Mouse (Mus musculus): ENCODE measurements around the gene Cuedc2. TPM values are rescaled to one million over a fixed set of nuclear protein-coding genes. Genes with fewer than 3 reads are reported as not detected.
A peak's percentile ranks its signal among the peaks of the same experiment; 100 is the strongest.

The Cuedc2 gene
- polyA plus RNA-seq, 1 experiment from 2014 or later: 359 TPM

DNA sequence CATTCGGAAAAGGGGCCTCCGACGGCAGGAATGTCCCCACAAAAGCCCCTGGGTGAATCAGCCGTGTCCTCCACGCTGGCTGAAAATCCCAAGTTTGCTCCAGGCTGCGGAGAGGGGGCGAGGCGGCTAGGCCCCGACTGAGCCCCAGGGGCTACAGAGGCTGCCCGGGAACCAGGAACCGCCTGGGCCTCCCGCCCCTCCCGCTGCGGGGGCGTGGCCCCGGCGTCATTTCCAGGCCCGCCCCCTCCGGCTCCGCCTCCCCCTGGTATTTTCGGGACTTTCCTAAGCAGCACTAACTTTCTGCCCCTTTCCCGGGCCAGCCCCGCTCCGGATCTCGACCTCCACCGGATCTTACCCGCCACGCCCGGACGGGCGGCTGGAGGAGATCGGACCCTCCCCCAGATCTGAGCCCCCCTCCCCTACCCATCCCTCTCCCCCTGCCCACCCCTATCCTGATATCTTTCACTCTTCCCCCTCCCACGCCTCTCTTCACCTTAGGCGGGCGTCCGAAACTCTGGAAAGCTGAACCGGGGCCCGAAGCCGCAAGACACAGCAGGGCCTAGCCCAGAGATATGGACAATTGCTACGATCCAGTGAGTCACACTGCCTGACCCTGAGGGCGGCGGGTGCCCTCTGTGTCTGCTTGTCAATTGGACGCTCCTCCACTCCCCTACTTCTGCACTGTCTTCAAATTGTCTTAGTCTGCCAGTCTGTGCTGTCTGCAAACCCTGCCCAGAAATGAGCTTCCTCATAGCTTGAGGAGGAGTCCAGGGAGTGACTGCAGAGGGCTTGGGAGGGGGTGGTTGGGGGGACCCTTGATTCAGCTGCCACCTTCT, 32.9 kb downstream of the Cuedc2 start:
- no peaks in the 10 kb centered on the region for H3K36me3 ChIP-seq (ENCODE audit: control insufficient read depth, insufficient read depth, low read length)
- 1% methylated on average over 43 of the region's 43 CpGs for WGBS
- no peaks in the 10 kb centered on the region for H3K9me3 ChIP-seq (ENCODE audit: control insufficient read depth, low read length)
- peak overlapping the region; percentile 32 for H3K9ac ChIP-seq (replicated peaks; ENCODE audit: low read depth, low read length)
- peaks cover 8% of the 10 kb centered on the region for H3K27me3 ChIP-seq (ENCODE audit: control insufficient read depth, insufficient read depth, low read length)
- 0 out of 2 replicates have a peak, but pooled peaks have one; percentile 23 for ATAC-seq (ENCODE audit: low read depth)
- H3K4me3 ChIP-seq (ENCODE audit: low read depth, low read length): peak overlapping the region; percentile 40
- H3K4me1 ChIP-seq (ENCODE audit: control insufficient read depth, insufficient read depth, low read length): peaks cover 17% of the 10 kb centered on the region
- H3K27ac ChIP-seq (ENCODE audit: low read depth, low read length): no peak overlapping the region
- H3K4me2 ChIP-seq (ENCODE audit: low read depth, low read length): peak overlapping the region; percentile 88

DNA sequence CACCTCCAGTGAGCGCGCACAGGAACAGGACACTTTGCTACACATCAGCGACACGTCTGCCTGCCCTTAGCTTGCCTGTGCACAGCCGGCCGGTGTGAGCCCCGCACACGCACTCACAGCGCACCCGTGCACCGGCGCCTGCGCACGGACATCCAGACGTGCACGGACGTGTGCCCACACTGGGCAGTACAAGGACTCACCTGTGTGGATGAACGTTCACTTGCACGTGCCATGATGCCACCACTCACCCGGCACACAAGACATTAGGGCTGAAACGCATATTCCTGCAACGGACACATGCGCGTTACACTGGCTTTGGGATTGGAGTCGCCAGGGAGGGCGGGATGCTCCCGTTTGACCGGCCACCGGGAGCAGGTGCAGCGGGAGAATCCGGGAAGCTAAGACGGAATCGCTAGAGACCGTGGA, 33.6 kb downstream of the Cuedc2 start:
- Histone ChIP-seq H3K4me1 (ENCODE audit: control insufficient read depth, insufficient read depth, low read length) (peaks cover 17% of the 10 kb centered on the region), H3K36me3 (ENCODE audit: control insufficient read depth, insufficient read depth, low read length) (no peaks in the 10 kb centered on the region), H3K27me3 (ENCODE audit: control insufficient read depth, insufficient read depth, low read length) (peaks cover 8% of the 10 kb centered on the region), H3K4me2 (ENCODE audit: low read depth, low read length) (peak overlapping the region; percentile 88), H3K9me3 (ENCODE audit: control insufficient read depth, low read length) (no peaks in the 10 kb centered on the region), H3K9ac (replicated peaks; ENCODE audit: low read depth, low read length) (peak overlapping the region; percentile 32), H3K4me3 (ENCODE audit: low read depth, low read length) (peak overlapping the region; percentile 40), H3K27ac (ENCODE audit: low read depth, low read length) (no peak overlapping the region)
- under 1% methylated on average over 34 of the region's 34 CpGs for WGBS
- ATAC-seq (ENCODE audit: low read depth): peak; percentile 25; the same call in 1 of the 2 replicates

DNA sequence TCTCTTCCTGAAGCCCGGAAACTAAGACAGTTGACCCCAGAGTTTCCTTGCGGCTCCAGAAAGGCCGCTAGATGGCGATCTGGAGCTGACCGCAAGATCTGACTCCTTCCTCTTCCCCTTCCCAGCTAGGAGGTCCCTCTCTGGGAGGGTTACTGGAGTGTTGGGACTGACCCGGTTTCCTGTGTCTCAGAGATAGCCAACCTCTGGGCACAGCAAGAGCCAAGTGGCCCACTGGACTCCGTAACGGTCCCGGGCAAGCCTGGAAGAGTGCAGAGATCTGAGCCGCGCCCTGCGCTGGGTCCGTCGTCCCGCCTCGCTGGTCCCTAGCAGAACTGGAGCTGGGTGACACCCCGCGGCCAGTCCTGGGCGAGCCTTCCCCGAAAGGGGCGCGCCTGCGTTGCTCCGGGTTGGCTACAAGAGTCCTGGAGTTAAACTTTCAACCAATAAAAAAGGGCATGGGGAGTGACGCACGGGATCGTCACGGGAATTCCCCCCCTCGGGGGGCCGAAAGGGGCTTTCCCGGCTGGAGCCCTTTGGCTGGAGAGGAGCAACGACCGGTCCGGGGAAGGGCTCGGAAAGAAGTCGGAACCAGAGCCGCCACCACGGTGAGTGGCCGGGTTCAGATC, 34.2 kb downstream of the Cuedc2 start, which contains the start of gene Nfkb2:
Nfkb2 (plus strand) TSS at position 105 of the 626 bp plus-strand sequence.
- Histone ChIP-seq H3K4me1 (ENCODE audit: control insufficient read depth, insufficient read depth, low read length) (peaks cover 17% of the 10 kb centered on the region), H3K9ac (replicated peaks; ENCODE audit: low read depth, low read length) (peak within 1 kb of the TSS; percentile 37), H3K27me3 (ENCODE audit: control insufficient read depth, insufficient read depth, low read length) (peaks cover 8% of the 10 kb centered on the region), H3K4me3 (ENCODE audit: low read depth, low read length) (peak within 1 kb of the TSS; percentile 40), H3K27ac (ENCODE audit: low read depth, low read length) (0 out of 2 replicates have a peak within 1 kb of the TSS, but pooled peaks have one; percentile 34), H3K4me2 (ENCODE audit: low read depth, low read length) (peak within 1 kb of the TSS; percentile 88), H3K9me3 (ENCODE audit: control insufficient read depth, low read length) (no peaks in the 10 kb centered on the region), H3K36me3 (ENCODE audit: control insufficient read depth, insufficient read depth, low read length) (no peaks in the 10 kb centered on the region)
- under 1% methylated on average over 39 of the region's 39 CpGs for WGBS
- ATAC-seq (ENCODE audit: low read depth): peak; percentile 65

DNA sequence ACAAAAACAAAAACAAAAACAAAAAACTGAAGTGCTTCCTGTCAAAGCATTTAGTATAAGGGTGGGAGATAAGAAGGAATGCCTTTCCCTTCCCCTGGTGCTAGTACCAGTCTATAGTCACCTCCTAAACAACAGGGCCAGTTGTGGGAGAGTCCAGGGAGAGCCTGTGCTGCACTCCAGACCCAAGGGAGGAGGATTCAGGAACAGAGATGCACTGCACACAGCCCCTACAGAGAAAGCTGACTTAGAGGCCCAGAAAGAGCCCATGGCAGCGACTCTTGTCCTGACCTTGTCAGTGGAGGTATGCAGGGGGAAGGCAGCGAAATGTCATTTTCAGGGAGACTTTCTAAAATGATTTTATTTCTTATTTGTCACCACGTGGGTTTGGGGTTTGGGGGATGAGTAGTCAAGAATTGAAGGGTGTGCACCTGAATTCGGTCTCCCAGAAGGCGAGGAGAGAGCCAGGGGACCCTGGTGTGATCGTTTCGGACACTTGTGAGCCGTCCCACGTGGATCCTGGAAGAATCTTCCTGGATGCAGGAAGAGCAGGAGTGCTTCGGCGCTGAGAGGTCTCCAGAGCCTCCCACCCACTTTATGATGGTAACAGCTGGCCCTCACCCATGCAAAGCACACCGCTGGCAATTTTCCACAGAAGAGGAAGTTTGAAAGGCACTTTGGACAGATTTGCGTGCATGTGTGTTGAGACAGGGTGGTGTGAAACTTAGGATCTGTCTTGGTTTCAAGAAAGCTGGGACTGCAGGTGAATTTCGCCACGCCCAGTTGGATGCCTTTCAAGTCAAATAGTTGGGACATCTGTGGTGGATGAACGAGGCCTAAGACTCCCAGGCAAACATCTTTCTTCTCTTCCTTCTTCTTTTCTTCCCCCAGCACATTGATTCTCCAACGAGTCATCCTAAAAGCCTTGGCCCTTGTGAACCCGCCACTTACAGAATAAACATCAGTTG, 35.0 kb downstream of the Cuedc2 start:
- no peak for ATAC-seq (ENCODE audit: low read depth)
- Histone ChIP-seq H3K4me1 (ENCODE audit: control insufficient read depth, insufficient read depth, low read length) (peaks cover 13% of the 10 kb centered on the region), H3K9ac (replicated peaks; ENCODE audit: low read depth, low read length) (no peak overlapping the region; the same call in 1 of the 2 replicates), H3K4me2 (ENCODE audit: low read depth, low read length) (peak overlapping the region; percentile 88), H3K36me3 (ENCODE audit: control insufficient read depth, insufficient read depth, low read length) (no peaks in the 10 kb centered on the region), H3K27me3 (ENCODE audit: control insufficient read depth, insufficient read depth, low read length) (peaks cover 7% of the 10 kb centered on the region), H3K9me3 (ENCODE audit: control insufficient read depth, low read length) (no peaks in the 10 kb centered on the region), H3K4me3 (ENCODE audit: low read depth, low read length) (peak overlapping the region; percentile 40), H3K27ac (ENCODE audit: low read depth, low read length) (no peak overlapping the region)
- WGBS: 51% methylated on average over 18 of the region's 18 CpGs

DNA sequence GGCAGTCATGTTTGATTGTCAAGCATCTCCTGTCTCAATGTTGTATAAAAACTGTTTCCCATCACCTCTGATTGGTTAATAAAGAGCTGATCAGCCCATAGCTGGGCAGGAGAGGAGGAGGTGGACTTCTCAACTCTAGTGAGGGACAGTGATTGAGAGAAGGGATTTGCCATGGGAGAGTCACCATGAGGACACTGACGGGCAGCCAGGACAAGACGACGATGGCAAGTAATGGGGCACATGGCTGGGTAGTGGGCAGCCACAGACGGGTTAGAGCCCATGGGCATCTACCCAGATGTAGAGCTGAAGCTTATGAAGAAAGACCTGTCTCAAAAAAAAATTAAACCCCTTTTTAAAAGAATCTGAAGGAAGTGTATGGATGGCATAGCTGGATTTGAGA, 36.0 kb downstream of the Cuedc2 start:
- H3K27ac ChIP-seq (ENCODE audit: low read depth, low read length): no peak overlapping the region
- no peak overlapping the region for H3K4me3 ChIP-seq (ENCODE audit: low read depth, low read length)
- no peak overlapping the region for H3K9ac ChIP-seq (replicated peaks; ENCODE audit: low read depth, low read length)
- no peaks in the 10 kb centered on the region for H3K9me3 ChIP-seq (ENCODE audit: control insufficient read depth, low read length)
- H3K4me2 ChIP-seq (ENCODE audit: low read depth, low read length): no peak overlapping the region
- H3K36me3 ChIP-seq (ENCODE audit: control insufficient read depth, insufficient read depth, low read length): no peaks in the 10 kb centered on the region
- ATAC-seq (ENCODE audit: low read depth): no peak
- peaks cover 13% of the 10 kb centered on the region for H3K4me1 ChIP-seq (ENCODE audit: control insufficient read depth, insufficient read depth, low read length)
- H3K27me3 ChIP-seq (ENCODE audit: control insufficient read depth, insufficient read depth, low read length): peaks cover 4% of the 10 kb centered on the region; the same call in 1 of the 2 replicates
- WGBS: 85% methylated on average over 4 of the region's 4 CpGs

DNA sequence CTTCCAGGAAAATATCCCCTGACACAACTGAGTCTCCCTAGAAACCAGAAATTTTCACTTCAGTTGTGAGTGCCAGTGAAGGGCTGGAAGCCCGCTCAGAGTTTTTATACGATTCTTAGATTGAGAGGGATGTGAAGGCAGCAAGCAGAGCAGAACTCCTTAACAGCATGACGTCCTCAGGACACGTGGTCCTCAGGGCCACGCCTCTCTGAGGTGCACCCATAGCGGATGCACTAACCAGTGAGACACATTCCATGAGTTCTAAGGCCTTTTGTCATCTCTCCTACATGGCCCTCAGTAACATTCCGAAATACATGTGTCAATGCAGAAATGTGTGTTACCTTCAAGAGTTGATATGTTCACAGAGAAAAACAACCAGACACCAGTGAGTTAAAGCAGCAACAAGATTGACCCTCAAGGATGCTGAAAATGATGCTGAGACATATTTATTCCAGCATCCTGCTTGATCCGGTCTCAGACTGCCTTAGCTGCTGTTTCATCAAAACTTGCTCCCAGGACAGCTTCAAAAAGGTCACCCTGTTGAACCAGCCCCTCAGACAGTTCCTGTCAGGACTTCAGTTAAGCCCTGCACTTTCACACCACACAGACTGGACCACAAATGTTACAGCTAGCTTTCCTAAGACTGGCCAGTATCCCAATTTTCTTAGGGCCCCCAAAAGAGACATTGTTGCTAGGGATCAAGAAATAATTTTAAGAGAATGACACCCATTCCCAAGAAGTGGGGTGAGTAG, 38.0 kb downstream of the Cuedc2 start:
- no peak for ATAC-seq (ENCODE audit: low read depth)
- Histone ChIP-seq H3K36me3 (ENCODE audit: control insufficient read depth, insufficient read depth, low read length) (no peaks in the 10 kb centered on the region), H3K9ac (replicated peaks; ENCODE audit: low read depth, low read length) (no peak overlapping the region), H3K4me3 (ENCODE audit: low read depth, low read length) (no peak overlapping the region), H3K27ac (ENCODE audit: low read depth, low read length) (no peak overlapping the region), H3K9me3 (ENCODE audit: control insufficient read depth, low read length) (no peaks in the 10 kb centered on the region), H3K4me2 (ENCODE audit: low read depth, low read length) (no peak overlapping the region), H3K4me1 (ENCODE audit: control insufficient read depth, insufficient read depth, low read length) (peaks cover 13% of the 10 kb centered on the region), H3K27me3 (ENCODE audit: control insufficient read depth, insufficient read depth, low read length) (peaks cover 4% of the 10 kb centered on the region; the same call in 1 of the 2 replicates)
- 38% methylated on average over 8 of the region's 8 CpGs for WGBS

DNA sequence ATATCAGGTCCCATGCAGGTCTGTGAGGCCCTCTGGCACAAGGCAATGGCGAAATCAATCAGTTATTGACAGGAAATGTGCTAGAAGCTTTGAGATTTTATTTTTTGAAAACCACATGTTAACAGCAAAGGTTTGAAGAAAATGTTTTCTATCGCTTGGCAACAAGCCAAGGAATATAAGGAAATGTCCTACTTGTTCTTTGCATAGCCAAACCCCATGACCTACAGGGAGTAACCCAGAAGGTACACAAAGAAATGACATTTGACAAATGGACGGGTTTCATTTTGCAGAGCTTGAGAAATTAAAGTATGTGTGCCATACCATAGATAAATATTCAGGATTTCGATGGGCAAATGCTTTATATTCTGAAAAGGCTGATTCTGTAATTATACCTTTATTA, 41.6 kb downstream of the Cuedc2 start:
- no peak overlapping the region for H3K9ac ChIP-seq (replicated peaks; ENCODE audit: low read depth, low read length)
- H3K4me3 ChIP-seq (ENCODE audit: low read depth, low read length): no peak overlapping the region
- H3K9me3 ChIP-seq (ENCODE audit: control insufficient read depth, low read length): no peaks in the 10 kb centered on the region
- no peak for ATAC-seq (ENCODE audit: low read depth)
- no peak overlapping the region for H3K27ac ChIP-seq (ENCODE audit: low read depth, low read length)
- no peaks in the 10 kb centered on the region for H3K36me3 ChIP-seq (ENCODE audit: control insufficient read depth, insufficient read depth, low read length)
- no peaks in the 10 kb centered on the region for H3K27me3 ChIP-seq (ENCODE audit: control insufficient read depth, insufficient read depth, low read length)
- no peak overlapping the region for H3K4me2 ChIP-seq (ENCODE audit: low read depth, low read length)
- 73% methylated on average over 4 of the region's 4 CpGs for WGBS
- H3K4me1 ChIP-seq (ENCODE audit: control insufficient read depth, insufficient read depth, low read length): no peaks in the 10 kb centered on the region

DNA sequence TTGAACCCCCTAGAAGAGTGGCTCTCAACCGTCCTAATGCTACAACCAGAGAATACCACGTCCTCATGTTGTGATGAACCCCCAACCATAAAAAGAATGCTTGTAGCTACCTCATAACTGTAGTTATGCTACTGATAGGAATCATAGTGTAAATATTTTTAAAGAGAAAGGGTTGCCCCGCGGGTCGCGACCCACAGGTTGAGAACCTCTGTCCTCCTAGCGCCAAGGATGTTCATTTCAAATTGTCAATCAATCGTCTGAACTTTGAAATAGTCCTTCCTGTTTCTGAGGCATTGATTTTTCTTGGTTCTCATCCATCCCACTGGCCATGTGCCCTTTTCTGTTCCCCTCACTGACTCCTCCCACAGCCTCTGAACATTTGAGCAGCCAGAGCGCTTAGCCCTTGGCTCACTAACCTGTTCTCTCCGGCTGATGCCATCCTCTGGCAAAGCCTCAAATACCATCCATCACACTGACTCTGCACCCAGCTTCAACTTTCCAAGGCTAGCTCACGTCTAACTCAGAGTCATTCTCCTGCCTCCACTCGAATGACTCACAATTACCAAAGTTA, 47.9 kb downstream of the Cuedc2 start:
- H3K4me2 ChIP-seq (ENCODE audit: low read depth, low read length): no peak overlapping the region
- H3K27ac ChIP-seq (ENCODE audit: low read depth, low read length): no peak overlapping the region
- peaks cover 12% of the 10 kb centered on the region for H3K36me3 ChIP-seq (ENCODE audit: control insufficient read depth, insufficient read depth, low read length)
- 66% methylated on average over 12 of the region's 12 CpGs for WGBS
- H3K4me1 ChIP-seq (ENCODE audit: control insufficient read depth, insufficient read depth, low read length): no peaks in the 10 kb centered on the region
- H3K9ac ChIP-seq (replicated peaks; ENCODE audit: low read depth, low read length): no peak overlapping the region
- H3K9me3 ChIP-seq (ENCODE audit: control insufficient read depth, low read length): no peaks in the 10 kb centered on the region
- ATAC-seq (ENCODE audit: low read depth): no peak
- H3K4me3 ChIP-seq (ENCODE audit: low read depth, low read length): no peak overlapping the region
- H3K27me3 ChIP-seq (ENCODE audit: control insufficient read depth, insufficient read depth, low read length): no peaks in the 10 kb centered on the region
